Mouse (Mus musculus) liver, adult 2 months (tissue): ENCODE measurements around the gene Nr4a1.

Experiments used
- CTCF ChIP-seq: fragments of 200-500 bp; IDR thresholded peaks from 2 replicates; pipeline ENCODE4 v1.5.1; 2011; ENCODE audit warnings: low read depth, low read length, control low read depth
- POLR2A ChIP-seq: fragments of 200-500 bp; IDR thresholded peaks from 2 replicates; pipeline ENCODE4 v1.6.1; 2011; ENCODE audit warnings: low read length, control low read depth; ENCODE audit not compliant: insufficient read depth; ENCODE audit errors: extremely low read depth

GRCm38 (mm10) chr15:101267053-101268032, 13.3 kb downstream of the Nr4a1 start:
- TF ChIP-seq CTCF (no peak), POLR2A (no peak)
